ENCODE assay signal across 8 mouse cellular contexts in genomic region chr6:126405736-126406135, GRCm38 (mm10).
DNase-seq lines count a peak whose midpoint lies in the region; ATAC-seq and TF ChIP-seq lines count a peak whose summit lies in the region.

No protein-coding gene starts in this region.

- WGBS in lung, postnatal 0 days: 24% methylated on average over 3 of the region's 3 CpGs
- 40% methylated on average over 3 of the region's 3 CpGs for WGBS in forebrain, embryonic 12.5 days

- TF ChIP-seq CTCF in lung, postnatal 0 days (IDR thresholded peaks at IDR 0.05): peak; percentile 68

- H3K9me3 ChIP-seq in lung, postnatal 0 days (ENCODE audit: low read length): no peaks in the 10 kb centered on the region
- H3K9me3 ChIP-seq in forebrain, embryonic 12.5 days: no peaks in the 10 kb centered on the region

- DNase-seq in heart, postnatal 14 days: peak; percentile 36 to 62
- no peak for DNase-seq in heart, adult 11 months
- peak; percentile 30 to 65 for DNase-seq in right cerebral cortex, postnatal 10 days (ENCODE audit: low spot score in 2 of 2)
- no peak for DNase-seq in right cerebral cortex, adult 18-20 months
- DNase-seq in cerebellum, postnatal 14 days: peak; percentile 79 to 84
- peak; percentile 49 for DNase-seq in lung, postnatal 0 days (ENCODE audit: low spot score)

- H3K36me3 ChIP-seq in lung, postnatal 0 days (ENCODE audit: insufficient read depth, low read length): no peaks in the 10 kb centered on the region
- no peaks in the 10 kb centered on the region for H3K36me3 ChIP-seq in forebrain, embryonic 12.5 days (replicated peaks)

- H3K4me3 ChIP-seq in lung, postnatal 0 days (ENCODE audit: low read depth, low read length): no peak overlapping the region
- no peak overlapping the region for H3K4me3 ChIP-seq in forebrain, embryonic 12.5 days (replicated peaks)

- H3K4me1 ChIP-seq in lung, postnatal 0 days (ENCODE audit: insufficient read depth, low read depth, low read length): no peaks in the 10 kb centered on the region; the same call in 1 of the 2 replicates
- no peaks in the 10 kb centered on the region for H3K4me1 ChIP-seq in forebrain, embryonic 12.5 days

- H3K27me3 ChIP-seq in lung, postnatal 0 days (replicated peaks; ENCODE audit: insufficient read depth, low read length): no peaks in the 10 kb centered on the region
- H3K27me3 ChIP-seq in forebrain, embryonic 12.5 days: no peaks in the 10 kb centered on the region

- no peak for TF ChIP-seq EP300 in lung, postnatal 0 days (IDR thresholded peaks at IDR 0.05)

- intact Hi-C loops in heart, postnatal 14 days (cut with DNase I): loop anchor here (5.0 to 10.0 kb wide), 4 partner anchors 238 to 783 kb away; partner anchors contain the start of gene Ntf3

- no peak for ATAC-seq in lung, postnatal 0 days
- ATAC-seq in forebrain, embryonic 12.5 days (ENCODE audit: low FRiP score): no peak
- ATAC-seq in megakaryocyte-erythroid progenitor cell, adult 5-6 weeks (replicated peaks; ENCODE audit: low FRiP score, low TSS enrichment, poor library complexity, severe bottlenecking): no peak

- no peak overlapping the region for H3K4me2 ChIP-seq in lung, postnatal 0 days (replicated peaks; ENCODE audit: low read depth, low read length)
- no peak overlapping the region for H3K4me2 ChIP-seq in forebrain, embryonic 12.5 days

- H3K27ac ChIP-seq in lung, postnatal 0 days (ENCODE audit: low read length): no peak overlapping the region
- H3K27ac ChIP-seq in forebrain, embryonic 12.5 days: no peak overlapping the region

- H3K9ac ChIP-seq in lung, postnatal 0 days (replicated peaks; ENCODE audit: low read depth): no peak overlapping the region
- H3K9ac ChIP-seq in forebrain, embryonic 12.5 days: no peak overlapping the region

Comparison
In these comparisons a context has a peak if more than half of its experiments do, and no peak if none do; other contexts are left out.
1. DNase-seq: peak in heart, postnatal 14 days (2 of 2), right cerebral cortex, postnatal 10 days (2 of 2), cerebellum, postnatal 14 days (2 of 2) and lung, postnatal 0 days (single experiment); none in heart, adult 11 months (single experiment) and right cerebral cortex, adult 18-20 months (single experiment).